Mouse (Mus musculus): ENCODE measurements around the gene Nol7. TPM values are rescaled to one million over a fixed set of nuclear protein-coding genes. Genes with fewer than 3 reads are reported as not detected.

The Nol7 gene
- polyA plus RNA-seq, 1 experiment = 68.6 TPM

DNA sequence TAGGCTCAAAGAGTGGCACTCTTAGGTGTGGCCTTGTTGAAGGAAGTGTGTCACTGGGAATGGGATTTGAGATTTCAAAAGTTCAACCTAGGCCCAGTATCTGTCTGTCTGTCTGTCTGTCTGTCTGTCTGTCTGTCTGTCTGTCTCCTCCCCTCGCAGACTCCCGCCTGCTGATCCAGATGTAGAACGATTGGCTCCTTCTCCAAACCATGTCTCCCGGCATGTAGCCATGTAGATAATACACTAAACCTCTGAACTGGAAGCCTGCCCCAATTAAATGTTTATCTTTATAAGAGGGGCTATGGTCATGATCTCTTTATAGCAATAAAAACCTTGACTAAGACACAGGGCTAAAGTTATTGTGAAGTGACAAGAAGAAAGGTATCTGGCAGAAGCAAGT is 47.6 kb downstream of the Nol7 start:
- Histone ChIP-seq H3K27ac (ENCODE audit: insufficient read depth, low read length) (no peak overlapping the region), H3K4me3 (ENCODE audit: insufficient read depth, low read length) (no peak overlapping the region), H3K4me1 (ENCODE audit: control insufficient read depth, insufficient read depth, low read length) (peaks cover 6% of the 10 kb centered on the region)
- TF ChIP-seq POLR2A (IDR thresholded peaks at IDR 0.05; ENCODE audit: extremely low read depth, insufficient read depth, low read length) (no peak), CTCF (IDR thresholded peaks at IDR 0.05; ENCODE audit: extremely low read depth, insufficient read depth, low read length) (no peak)

DNA sequence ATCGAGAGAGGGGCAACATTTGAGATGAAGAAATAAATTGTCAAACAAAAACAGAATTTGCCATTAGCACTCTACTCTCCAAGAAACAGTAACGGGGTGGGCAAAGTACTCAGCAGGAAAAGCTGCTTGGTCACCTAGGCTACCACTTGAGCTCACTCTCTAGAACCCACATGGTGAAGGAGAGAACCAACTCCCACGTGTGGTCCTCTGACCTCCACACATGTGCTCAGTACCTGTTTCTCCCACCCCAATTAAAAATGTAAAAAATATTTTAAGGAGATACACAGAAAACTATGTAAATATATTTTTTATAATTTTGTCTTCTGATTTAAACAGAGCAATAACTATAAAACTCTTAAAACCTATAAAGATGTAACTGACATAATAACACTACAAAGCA is 49.5 kb downstream of the Nol7 start:
- Histone ChIP-seq H3K27ac (ENCODE audit: insufficient read depth, low read length) (no peak overlapping the region), H3K4me1 (ENCODE audit: control insufficient read depth, insufficient read depth, low read length) (peaks cover 5% of the 10 kb centered on the region), H3K4me3 (ENCODE audit: insufficient read depth, low read length) (no peak overlapping the region)
- TF ChIP-seq CTCF (IDR thresholded peaks at IDR 0.05; ENCODE audit: extremely low read depth, insufficient read depth, low read length) (no peak), POLR2A (IDR thresholded peaks at IDR 0.05; ENCODE audit: extremely low read depth, insufficient read depth, low read length) (no peak)

DNA sequence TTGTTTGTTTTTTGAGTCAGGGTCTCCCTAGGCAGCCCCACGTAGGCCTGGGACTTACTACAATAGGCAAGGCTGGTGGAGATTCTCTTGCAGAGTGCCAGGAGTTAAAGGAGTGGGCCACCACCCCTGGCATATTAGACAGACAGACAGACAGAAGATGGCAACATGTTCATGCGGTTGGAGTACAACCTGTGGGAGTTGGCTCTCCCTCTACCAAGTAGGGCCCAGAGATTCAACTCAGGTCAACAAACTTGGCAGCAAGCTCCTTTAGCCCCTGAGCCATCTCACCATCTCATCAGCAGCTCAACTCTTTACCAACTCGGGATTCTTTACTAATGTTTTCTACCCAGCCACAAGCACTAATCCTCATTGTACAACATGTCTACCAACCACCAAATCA is 52.5 kb downstream of the Nol7 start:
- TF ChIP-seq CTCF (IDR thresholded peaks at IDR 0.05; ENCODE audit: extremely low read depth, insufficient read depth, low read length) (no peak), POLR2A (IDR thresholded peaks at IDR 0.05; ENCODE audit: extremely low read depth, insufficient read depth, low read length) (no peak)
- no peak overlapping the region for H3K27ac ChIP-seq (ENCODE audit: insufficient read depth, low read length)
- no peak overlapping the region for H3K4me3 ChIP-seq (ENCODE audit: insufficient read depth, low read length)
- H3K4me1 ChIP-seq (ENCODE audit: control insufficient read depth, insufficient read depth, low read length) = peaks cover 10% of the 10 kb centered on the region

- no peak overlapping the region for H3K27ac ChIP-seq (ENCODE audit: insufficient read depth, low read length)
- H3K4me3 ChIP-seq (ENCODE audit: insufficient read depth, low read length) = no peak overlapping the region
- peaks cover 10% of the 10 kb centered on the region for H3K4me1 ChIP-seq (ENCODE audit: control insufficient read depth, insufficient read depth, low read length)
- TF ChIP-seq CTCF (IDR thresholded peaks at IDR 0.05; ENCODE audit: extremely low read depth, insufficient read depth, low read length) (no peak), POLR2A (IDR thresholded peaks at IDR 0.05; ENCODE audit: extremely low read depth, insufficient read depth, low read length) (no peak)
These were observed 54.0 kb downstream of the Nol7 start for GRCm38 (mm10) chr13:43452177-43452576.

GRCm38 (mm10) chr13:43452843-43453605 is 54.8 kb downstream of the Nol7 start:
- Histone ChIP-seq H3K4me3 (ENCODE audit: insufficient read depth, low read length) (no peak overlapping the region), H3K4me1 (ENCODE audit: control insufficient read depth, insufficient read depth, low read length) (peaks cover 5% of the 10 kb centered on the region), H3K27ac (ENCODE audit: insufficient read depth, low read length) (no peak overlapping the region)
- no peak for TF ChIP-seq POLR2A (IDR thresholded peaks at IDR 0.05; ENCODE audit: extremely low read depth, insufficient read depth, low read length)
- TF ChIP-seq CTCF (IDR thresholded peaks at IDR 0.05; ENCODE audit: extremely low read depth, insufficient read depth, low read length) = no peak

DNA sequence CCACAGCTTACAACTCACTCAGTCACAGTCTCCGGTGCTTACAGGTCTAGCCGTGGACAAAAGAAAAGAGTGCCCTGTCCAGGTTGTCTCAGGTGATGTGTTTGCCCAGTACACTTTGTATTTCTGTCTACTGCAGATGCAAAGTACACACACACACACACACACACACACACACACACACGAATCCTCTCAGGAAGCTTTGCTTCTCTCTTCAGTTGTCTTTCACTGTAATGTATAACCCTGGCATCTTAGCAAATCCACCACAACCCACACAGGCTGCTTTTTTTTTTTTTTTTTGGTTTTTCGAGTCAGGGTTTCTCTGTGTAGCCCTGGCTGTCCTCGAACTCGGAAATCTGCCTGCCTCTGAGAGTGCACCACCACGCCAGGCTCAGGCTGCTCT is 56.2 kb downstream of the Nol7 start:
- TF ChIP-seq POLR2A (IDR thresholded peaks at IDR 0.05; ENCODE audit: extremely low read depth, insufficient read depth, low read length) (no peak), CTCF (IDR thresholded peaks at IDR 0.05; ENCODE audit: extremely low read depth, insufficient read depth, low read length) (no peak)
- no peak overlapping the region for H3K27ac ChIP-seq (ENCODE audit: insufficient read depth, low read length)
- H3K4me1 ChIP-seq (ENCODE audit: control insufficient read depth, insufficient read depth, low read length) = peaks cover 5% of the 10 kb centered on the region
- H3K4me3 ChIP-seq (ENCODE audit: insufficient read depth, low read length) = no peak overlapping the region

Other genes with a start within 250 kb of the Nol7 start
- gene Tbc1d7, start 226.9 kb upstream of the Nol7 start, polyA plus RNA-seq (2012; rRNA removed) = 31.1 TPM in 2 replicates
- 39.7 and 42.1 TPM in 2 replicates for gene Gfod1, start 94.2 kb upstream of the Nol7 start, polyA plus RNA-seq (2012; rRNA removed)
- gene Sirt5, start 32.9 kb upstream of the Nol7 start, polyA plus RNA-seq (2012; rRNA removed) = 19.0 and 20.1 TPM in 2 replicates
- gene Ranbp9, start 82.9 kb downstream of the Nol7 start, polyA plus RNA-seq (2012; rRNA removed) = 70.7 and 71.9 TPM in 2 replicates
- gene Mcur1, start 161.8 kb downstream of the Nol7 start, polyA plus RNA-seq (2012; rRNA removed) = 24.5 and 26.1 TPM in 2 replicates
- 7.3 and 9.1 TPM in 2 replicates for gene Rnf182, start 217.3 kb downstream of the Nol7 start, polyA plus RNA-seq (2012; rRNA removed)